Mouse (Mus musculus) cerebellum, adult 11 months (tissue): Measurements from ENCODE around the gene Pde4d.
A peak's percentile ranks its signal among the peaks of the same experiment; 100 is the strongest.

ENCODE experiments used
- DNase-seq: peaks from one replicate; pipeline ENCODE4 v3.0.0; 2022

The Pde4d gene

DNA sequence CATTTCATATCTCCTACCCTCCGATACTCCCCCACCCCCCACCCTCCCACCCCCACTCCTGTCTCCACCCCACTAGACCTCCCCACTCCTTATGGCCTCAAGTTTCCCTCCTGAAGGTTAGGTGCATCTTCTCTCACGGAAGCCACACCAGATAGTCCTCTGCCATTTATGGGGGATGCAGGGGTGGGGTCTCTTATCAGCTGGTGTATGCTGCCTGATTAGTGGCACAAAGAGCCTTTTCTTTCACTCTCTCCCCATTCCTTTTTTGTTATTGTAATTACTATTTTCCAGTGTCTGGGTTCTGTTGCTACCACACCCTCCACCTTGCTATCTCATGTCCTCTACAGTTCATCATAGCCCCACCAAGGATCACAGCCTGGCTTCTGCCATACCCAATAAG, 1194.3 kb downstream of the Pde4d start:
- no peak for DNase-seq

DNA sequence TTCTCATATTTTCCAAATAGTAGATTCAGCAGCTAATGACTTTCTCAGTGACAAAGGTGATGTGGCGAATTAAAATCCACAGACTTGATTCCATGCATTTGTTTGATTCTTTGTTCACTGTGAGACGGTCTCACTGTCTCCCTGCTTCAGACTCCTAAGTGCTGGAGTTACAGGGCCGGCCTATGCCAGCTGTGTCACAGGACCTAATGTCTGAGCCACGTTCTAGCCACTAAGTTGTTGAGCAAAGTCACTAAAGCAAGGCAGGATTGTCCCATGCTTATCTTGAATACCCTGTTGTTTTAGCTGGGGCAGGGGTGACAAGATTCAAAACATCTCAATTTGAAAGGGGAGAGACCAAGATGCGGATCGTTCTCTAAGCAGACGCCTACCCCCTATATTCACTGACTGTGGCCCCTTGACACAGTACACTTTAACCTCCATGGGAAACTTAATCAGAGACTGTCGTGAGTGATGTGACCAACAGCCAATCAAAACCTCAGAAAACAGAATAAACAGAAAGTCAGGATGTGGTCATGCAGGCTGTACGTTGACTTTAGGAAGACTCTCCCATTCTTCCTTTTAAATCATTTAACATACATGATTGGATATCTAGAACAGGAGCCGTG, 1195.6 kb downstream of the Pde4d start:
- no peak for DNase-seq

DNA sequence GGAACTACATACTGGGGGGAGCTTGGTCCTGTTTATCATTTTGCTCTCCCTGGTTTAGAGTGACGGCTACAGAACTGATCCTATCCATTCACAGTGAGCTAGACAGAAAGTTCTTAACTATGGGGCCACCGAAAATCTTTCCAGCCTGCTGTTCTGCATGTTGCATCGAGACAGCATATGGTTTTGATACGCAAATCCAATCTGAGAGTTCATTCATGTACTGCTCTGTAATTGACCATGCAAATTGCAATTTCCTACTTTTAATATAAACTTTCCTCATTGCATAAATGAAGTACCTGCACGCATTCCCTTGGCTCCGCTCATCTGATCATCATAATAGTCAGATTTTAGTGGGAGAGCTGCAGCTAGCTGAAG, 1196.1 kb downstream of the Pde4d start:
- no peak for DNase-seq

DNA sequence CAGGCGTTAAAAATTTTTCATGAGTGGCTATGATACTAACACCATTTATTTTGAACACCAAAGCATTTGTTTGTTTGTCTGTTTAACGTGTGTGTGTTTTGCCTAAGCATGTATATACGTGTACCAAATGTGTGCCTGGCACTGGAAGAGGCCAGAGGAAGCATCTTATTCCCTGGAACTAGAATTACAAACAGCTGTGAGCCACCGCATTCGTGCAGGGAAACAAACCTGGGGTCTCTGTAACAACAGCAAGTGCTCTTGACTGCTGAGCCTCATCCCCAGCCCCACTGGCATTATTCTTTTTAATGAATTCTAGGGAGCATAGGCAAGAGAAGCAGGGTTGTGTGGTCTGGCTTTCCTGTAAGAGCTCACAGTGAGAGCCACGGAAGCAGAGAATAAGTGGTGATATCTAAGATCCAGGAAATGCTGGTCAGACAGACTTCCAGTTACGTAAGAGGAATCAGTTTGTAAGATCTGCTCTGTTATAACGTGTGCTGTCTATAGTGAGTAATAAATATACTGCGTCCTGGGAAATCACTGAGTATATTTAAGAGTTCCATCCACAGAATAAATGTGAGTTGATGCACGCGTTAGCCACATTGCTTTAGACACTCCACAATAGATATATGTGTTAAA, 1197.0 kb downstream of the Pde4d start:
- DNase-seq: no peak

DNA sequence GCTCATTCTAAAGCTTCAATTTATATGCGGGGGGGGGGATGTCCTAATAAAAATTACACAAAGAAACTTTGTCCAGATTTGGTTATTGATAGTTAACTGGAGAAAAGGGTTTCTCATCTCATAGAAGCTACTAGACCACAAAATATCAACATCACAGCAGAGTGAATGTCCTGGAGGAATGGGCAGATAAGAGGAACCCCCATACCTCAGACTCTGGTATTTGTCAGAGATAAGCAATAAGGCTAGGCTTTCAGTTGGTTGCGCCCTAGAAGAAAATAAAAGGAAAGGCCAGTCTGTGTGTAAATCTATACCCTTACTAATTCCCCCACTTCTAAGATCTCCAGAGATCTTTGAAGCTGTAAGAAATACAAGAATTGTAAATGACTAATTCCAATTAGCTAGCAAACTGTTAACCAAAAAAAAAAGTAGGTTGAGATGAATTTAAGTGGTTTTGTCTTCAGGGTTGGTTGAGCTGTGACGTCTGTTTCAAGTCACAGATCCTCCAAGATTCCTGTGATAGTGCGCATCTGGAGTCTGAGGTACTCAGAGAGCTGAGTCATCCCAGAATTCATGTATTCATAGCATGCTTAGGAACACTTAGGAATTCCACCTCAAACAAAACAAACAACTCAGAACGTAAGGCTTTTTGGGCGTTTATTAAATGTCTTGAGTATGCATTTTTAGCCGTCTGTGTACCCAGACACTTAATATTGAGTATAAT, 1197.9 kb downstream of the Pde4d start:
- no peak for DNase-seq

DNA sequence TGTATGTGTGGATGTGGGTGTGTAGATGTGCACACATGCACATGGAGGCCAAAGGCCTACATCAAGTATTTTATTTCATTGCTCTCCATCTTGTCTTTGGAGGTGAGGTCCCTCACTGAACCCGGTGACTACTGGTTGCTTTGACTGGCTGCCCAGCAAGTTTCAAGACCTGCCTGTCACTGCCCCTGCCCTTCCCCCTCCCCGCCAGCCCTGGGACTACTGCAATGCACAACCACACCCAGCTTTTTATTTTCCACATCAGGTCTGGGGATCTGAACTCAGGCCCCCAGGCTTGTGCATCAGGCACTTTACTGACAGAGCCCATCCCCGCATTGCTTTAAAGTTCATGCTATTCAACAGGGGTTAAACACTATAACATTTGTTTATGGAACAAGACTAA, 1198.6 kb downstream of the Pde4d start:
- DNase-seq: no peak

DNA sequence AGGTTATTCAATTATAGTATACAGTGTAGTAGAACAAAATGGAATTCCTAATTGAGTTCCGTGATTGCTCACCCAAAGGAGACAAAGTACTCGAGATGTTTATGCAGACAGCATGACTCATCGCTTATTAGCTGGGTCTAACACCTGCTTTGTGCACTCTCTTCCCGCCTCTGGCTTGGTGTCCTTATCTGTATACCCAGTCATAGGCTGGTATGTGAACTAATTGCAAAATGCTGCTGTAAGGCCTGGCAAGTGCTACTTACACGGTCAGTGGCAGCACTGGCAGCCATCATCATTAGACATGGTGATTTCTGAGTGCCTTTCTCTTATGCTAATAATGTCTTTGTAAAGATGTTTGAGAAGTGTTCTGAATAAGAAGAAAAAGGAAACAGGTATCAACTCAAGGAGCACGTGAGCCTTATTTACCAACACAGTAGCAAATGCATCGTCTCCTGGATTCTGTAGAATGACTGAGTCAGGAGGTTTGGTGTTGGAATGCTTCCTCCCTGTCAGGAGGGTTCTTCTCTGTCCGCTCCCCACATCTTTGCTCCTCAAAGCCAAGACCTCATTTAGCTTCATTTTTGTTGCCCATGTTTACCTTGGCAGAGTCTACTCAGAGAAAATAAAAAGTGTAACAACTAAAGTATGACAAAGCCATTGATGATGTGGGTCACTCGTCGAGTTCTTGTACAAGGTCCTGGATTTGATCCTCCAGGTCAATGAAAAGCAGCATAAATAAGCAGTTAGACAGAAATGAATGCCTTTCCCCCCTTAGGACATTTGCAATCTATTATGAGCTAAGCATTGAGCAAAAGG, 1202.2 kb downstream of the Pde4d start:
- DNase-seq: no peak

DNA sequence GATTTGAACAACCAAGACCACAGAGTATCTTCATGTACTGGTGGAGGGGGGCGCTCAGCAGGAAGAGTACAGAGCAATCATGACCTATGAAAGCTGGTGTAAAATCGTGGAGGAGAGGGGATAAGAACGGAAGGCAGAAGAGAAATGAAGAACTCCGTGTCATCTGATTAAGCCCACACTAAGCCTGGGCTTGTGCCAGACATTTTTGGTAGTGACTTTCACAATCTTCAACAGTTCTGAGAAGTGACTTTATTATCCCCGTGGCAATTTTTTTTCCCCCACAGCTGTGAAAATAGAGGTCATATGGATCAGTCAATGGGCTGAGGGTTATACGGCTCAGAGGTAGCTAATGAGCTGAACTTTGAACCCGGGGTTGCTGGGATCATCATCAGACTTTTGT, 1202.9 kb downstream of the Pde4d start:
- DNase-seq: no peak

DNA sequence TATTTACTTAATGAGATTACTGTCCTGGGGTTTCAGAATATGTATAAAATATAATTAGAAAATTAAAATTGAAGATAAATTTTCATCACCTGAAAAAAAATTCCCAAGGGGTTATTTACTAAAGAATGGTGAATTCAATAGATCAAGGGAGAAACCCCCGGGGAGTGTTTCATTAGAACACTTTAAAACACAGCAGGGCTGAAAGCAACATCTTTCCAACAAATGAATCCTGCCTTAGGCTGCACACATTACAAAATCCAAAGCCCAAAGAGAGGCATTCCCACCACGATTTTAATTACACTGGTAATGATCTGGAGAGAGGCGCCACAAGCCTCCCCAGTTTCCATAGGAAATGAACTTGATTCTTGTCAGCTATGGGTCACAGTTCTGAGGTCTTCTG, 1205.6 kb downstream of the Pde4d start:
- no peak for DNase-seq

DNA sequence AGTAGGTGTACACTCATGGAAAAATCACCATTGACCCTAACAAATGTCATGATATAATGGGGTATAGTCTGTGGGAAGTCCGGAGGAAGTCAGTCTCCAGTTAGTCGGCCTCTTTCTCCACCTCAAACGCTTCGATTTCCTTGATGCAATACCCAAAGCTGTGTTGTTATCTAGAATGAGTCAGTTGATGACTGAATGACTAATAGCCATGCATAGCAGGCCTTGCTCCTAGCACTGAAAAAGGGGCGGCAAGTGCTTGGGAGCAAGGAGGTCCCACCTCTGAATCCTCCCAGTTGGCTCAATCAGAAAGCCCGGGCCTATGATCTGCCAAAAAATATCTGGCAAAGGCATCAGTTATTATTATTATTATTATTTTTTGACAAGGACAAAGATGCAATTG, 1209.4 kb downstream of the Pde4d start:
- no peak for DNase-seq

DNA sequence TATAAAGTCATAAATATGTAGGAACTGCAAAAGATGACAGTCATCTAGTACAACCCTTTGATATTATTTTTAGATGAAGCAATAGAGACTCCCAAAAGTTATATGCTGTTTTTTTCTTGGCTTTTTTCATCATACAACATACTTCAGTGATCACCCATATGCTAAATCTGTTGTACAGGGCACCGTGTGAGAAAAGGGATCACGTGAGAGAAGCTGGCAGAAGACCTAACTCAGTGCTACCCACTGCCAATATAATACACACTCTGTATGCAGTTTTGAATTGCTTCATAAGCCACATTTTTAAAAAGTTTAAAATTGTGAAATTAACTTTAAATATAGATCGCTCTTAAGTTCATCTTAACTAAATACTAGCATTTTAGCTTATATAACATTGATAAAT, 1211.6 kb downstream of the Pde4d start:
- no peak for DNase-seq

DNA sequence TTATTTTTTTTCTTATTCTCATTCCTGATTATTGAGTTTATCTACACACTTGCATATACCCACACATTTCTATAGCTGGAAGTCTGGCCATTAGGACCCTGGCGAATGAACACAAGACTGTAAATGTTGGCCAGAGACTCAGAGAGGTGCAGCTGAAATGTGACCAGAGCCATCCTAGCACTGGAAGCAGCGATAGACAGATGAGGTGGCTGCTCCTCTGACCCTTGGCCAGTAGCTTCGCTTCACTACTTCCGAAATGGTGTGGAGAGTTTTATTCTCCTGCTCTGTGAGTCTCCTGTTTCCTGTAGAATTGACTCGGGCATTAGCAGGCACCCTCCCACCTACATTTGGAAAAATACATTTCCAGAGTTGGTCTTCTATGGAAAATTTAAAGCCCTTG, 1212.4 kb downstream of the Pde4d start:
- no peak for DNase-seq

DNA sequence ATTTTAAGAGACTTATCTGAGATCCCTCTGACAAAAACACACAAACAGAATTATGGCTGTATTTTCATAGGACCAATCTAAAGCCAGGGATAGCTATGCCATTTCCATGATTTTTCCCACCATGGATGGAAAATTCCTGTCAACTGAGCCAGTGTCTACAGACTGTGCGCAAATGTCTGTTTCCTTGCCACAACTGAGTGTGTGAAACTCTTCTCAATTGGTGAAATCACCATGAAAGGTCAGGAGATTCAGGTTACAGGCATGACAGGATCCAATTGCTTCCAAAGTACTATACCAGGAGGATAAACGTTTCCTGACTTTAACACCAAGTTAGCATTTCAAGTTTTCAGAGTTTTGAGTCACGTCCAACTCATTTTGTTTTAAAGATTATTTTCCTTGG, 1213.0 kb downstream of the Pde4d start:
- DNase-seq: no peak

DNA sequence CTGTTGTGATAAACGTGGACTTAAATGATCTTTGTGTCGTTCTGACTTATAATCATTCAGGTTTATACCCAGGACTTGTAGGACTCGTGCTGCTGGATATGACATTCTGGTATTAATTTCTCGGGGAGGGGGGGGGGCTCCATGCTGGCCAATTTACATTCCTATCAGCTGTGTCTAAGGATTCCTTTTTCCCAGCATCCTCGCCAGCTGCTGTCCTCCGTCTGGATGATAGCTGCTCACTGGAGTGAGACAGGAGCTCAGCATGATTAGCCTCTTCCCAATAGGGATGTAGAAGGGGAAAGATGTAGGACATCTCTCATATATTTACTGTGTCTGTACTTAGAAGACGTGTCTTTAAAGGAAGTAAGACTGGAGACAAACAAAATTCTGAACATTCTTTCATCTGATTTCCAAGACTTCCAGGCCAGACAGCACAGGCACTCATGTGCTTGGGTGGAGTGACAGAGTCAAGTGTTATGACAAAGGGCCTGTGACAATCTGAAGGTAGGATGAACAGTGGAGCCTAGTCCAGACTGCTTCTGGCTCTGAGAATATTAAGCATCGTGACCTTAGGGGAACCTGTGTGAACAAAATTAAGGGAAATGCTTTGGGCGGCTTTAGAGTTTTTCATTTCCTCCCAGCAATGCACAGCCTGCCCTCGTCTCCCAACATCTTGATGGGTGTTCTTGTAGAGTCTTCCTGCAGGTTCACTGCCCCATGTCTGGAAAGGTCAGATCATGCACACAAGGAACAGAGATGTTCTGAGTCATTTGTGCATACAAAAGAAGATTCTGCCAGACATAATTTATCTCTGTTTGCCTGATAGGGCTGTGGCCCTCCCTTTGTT, 1215.4 kb downstream of the Pde4d start:
- no peak for DNase-seq

DNA sequence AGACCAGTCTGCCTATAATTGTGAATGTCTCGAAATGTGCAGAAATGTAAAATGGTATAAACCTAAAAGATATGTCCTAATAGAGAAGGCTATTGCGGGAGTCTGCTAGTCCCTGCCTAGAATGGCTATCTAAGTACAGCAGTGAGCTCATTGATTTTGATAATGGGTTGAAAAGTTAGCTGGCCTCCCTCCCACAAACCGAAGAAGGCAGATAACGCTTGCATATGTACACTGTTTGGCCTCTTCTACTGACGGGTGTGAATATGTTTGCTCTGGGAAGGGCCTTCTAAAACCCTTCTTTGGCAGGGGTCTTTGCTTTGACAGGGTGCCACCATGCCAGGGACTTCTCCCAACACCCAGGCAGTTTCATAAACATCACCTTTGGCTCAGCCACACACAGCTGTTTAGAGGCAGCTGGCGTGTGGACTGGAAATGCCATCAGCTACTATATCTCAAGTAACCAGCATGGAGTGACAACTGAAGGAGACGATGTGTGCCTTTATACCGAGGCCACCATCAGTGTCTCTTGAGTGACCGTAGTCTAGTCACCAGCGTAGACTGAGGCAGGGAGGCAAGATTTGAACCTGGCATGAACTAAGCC, 1216.2 kb downstream of the Pde4d start:
- DNase-seq: no peak

DNA sequence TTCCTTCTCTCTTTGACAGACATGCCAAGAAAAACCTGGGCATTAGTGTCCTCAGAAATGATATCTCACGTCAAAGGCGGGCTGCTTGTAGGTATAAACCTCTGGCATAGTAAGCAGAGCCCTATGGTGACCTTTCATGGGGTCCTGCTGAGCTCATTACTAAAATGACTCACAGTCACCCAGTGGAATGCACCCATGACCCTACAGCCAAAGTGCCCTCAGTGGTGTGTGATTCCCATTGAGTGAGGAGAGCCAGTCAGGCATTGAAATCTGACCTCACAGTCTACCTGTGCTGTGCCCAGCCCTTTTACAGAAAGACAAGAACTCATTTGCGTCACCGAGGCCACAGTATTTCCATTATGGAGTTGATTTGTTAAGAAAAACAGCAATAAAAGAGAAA, 1220.2 kb downstream of the Pde4d start:
- DNase-seq: no peak

DNA sequence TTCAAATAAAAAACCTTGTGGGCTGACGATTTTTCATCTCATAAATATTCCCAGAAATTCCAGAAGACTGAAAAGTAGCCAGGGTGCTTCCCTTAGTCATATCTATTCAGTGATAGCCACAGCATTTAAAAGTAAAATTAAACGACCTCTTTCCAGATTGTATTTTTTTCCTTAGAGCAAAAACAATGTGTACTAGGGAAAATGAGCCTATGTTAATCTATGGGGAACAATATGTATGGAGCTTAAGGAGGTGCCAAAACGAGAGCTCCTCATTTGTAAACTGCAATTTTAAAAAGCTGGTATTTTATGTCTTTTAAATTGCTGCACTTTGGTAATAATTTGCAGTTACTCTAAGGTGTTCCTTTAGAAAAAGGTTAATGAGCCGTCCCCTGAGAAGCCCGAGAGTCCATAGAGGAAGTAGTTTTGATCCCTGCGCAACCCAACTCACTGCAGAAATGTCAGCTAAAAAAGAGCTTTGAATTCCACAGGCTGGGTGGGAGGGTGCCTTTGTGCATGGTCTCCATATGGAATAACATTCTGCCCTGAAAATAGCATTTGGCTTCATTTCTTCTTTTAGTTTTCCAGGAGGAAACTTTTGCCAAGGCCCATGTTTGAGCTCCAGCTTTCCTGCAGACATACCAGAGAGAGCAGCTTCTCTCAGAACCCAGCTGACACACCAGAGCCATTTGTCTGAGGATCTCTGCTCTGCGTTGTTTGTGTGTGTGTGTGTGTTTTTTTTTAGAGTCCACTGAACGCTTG, 1222.0 kb downstream of the Pde4d start:
- peak; percentile 13 for DNase-seq

DNA sequence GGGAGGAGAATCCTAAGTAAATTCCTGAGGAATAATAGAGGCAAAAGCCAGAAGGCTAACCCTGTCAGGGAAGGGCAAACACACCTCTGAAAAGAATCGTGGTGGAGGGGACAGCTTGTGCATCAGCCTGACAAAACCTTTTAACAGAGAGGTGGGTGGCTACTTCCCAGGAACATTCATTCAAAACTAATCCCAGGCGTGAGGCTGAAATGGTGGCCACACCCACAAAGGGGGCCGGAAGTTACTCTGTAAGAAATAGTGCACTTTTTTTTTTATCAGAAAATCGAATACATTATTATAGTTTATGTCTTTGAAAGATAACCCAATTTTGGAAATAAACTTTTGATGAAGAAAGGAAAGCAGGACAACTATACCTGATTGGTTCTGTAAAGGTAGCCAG, 1227.3 kb downstream of the Pde4d start:
- DNase-seq: no peak

DNA sequence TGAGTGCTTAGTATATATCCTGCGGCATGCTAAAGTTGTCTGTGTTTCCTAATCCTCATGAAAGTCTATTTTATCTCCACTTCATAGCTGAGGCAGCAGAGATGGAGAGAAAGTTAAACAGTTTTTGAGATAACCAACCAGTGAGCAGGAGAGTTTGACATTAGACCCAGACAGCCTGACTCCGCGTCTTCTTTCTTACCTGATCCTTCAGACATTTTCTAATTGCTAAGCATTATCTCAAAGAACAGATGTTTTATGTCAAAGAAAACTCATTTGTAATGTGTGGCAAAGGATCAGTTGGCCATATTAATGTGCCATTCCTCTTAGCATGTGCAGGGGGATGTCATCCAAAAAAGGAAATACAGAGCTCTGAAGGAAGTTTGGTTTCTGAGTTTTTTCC, 1227.9 kb downstream of the Pde4d start:
- no peak for DNase-seq

DNA sequence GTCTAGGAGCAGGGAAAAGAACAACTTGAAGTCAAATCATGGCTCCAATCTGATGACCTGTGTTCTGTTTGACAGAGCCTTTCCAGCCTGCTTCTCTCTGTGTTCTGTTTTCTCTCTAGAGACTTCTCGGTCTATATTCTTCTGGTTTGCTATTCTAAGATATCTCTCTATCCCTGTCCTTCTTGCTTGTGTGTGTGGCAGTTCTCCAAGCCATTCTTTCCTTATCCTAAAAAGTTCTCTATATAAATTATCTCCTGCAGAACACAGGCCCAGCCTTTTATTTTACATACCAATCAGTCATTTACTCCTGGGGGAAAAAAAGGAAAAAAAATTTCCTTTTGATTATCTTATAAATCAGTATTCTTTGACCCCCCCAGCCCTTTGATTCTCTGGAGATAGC, 1229.2 kb downstream of the Pde4d start:
- no peak for DNase-seq

DNA sequence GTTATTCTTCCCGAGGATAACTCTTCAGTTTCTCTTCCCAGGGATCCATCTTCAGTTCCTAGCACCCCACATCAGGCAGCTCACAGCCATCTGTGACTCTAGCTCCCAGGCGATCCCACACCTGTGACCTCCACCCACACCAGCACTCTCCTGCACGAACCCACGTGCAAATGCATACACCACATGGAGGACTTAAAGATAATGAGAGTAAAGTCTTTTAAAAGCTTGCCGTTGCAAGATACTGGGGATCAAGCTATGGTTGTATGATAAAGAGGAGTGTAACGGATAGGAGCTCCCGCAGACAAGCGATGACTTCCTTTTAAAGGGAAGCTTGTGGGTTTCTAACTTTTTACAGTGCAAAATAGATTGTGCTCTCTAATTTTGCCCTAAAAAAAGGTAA, 1230.5 kb downstream of the Pde4d start:
- no peak for DNase-seq
